Mouse (Mus musculus): Measurements from ENCODE around the gene Dnase1l3.

Dnase1l3 gene

GRCm38 (mm10) chr14:7938809-7939784, 55.3 kb downstream of the Dnase1l3 start:
- DNase-seq (ENCODE audit: extremely low read depth, low read depth, low spot score): no peak

DNA sequence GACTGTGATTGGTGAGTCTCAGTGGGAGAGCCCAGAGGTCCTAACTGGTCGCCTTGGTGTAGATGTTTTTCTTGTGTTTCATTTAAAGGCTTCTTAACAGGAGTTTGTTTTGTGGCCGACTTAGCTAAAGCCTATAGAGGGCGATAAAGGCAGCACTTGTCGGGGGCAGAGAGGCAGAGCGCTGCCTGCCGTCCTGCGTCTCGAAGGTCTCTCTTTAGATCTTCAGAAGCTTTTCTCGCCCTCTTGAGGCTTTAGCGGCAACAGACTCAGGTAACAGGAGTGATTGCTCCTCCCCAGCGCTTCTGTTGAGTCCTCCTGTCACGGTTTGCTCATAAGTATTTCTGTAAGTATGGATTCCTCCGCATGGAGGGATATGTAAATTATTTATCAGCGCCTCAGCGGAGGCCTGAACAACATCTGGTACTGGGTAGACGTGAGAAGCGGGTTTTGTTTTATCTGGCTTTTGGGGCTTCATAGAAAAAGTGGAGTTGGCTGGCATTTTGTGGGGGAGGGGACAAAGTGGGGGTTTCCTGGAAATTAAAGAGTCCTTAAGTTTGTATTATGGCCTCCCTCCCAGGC, 57.2 kb downstream of the Dnase1l3 start:
- no peak for DNase-seq (ENCODE audit: extremely low read depth, low read depth, low spot score)

DNA sequence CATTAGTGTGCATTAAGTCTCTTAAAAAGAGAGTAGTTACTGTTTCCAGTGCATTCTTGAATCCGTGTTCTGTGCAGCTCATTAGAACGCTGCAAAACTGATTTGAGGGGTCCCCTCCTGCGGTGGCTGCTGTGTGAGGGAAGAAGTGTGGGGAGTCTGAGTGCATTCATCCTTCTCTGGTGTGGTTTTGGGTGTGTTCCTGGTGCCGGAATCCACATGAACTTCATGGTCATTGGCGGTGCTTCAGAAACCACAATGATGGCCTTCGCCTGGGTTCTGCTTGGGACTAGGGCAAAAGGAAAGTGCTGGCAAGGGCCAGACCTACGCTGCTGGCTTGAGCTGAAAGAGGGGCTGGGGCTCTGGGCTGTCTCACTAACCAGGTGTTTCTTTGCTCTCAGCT, 60.2 kb downstream of the Dnase1l3 start:
- no peak for DNase-seq (ENCODE audit: extremely low read depth, low read depth, low spot score)

DNA sequence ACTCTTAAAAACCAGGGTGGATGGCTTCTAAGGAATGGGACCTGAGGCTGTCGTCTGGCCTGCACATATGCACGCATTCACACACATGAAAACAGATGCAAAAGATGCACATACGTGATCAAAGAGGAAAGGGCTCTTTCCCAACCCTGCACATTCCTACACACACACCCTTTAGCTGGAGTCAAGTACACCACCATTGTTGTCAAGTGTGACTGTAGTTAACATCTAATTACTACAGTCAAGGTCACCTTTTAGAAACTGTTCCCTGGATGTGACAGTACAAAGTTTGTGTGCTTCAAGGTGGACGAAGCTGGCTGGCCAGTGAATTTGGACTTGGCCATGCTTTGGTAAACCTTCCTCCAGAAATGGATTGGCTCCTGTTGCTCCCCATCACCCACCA, 62.2 kb downstream of the Dnase1l3 start:
- DNase-seq (ENCODE audit: extremely low read depth, low read depth, low spot score): no peak

DNA sequence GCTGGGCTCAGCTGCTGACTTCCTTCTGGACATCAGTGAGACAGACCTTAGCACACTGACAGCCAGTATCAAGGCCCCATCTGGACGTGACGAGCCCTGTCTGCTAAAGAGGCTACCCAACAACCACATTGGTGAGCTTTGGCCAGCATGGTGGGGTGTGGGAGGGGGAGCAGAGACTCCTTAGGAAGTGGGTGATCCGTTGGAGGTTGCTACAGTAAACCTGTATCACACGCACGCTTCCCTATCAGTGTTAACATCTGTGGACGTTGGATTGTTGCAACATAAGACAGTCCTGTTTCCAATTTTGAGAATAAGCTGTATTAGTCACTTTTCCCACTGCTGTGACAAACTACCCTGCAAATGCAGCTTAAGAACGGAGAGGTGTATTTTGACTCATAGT, 65.3 kb downstream of the Dnase1l3 start:
- DNase-seq (ENCODE audit: extremely low read depth, low read depth, low spot score): no peak

DNA sequence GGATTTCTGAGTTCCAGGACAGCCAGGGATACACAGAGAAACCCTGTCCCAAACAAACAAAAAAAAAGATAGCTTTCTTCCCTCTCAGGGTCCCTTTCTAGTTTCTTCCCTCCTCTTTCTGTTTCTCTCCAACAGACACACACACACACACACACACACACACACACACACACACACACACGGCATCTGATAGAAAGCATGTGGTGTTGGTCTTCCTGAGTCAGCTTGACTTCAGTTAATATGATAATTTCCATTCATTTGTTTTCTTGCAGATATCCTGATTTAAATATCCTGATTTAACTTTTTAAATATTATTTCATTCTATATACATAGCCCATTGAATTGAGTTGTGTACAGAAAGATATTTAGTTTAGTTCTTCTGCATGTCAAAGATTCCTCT, 66.0 kb downstream of the Dnase1l3 start:
- no peak for DNase-seq (ENCODE audit: extremely low read depth, low read depth, low spot score)

DNA sequence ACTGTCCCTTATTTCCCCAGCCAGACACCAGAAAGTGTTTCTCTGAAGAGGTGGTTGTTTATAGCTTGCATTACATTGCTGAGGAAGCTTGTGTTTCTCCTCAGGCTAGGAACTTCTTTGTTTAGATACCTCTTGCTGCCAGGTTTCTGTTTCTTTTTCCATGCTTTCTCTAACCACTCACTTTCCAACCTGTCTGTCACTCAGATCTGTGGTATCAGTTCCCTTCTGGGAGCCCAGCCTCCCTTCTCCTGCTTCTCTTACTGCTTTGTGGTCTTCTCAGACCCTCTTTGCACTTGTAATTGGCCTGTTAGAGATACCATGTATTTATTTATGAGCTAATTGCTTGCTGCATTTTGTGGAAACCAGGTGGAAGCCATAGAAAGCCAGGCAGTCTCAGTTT, 70.7 kb downstream of the Dnase1l3 start:
- DNase-seq (ENCODE audit: extremely low read depth, low read depth, low spot score): no peak

- DNase-seq (ENCODE audit: extremely low read depth, low read depth, low spot score): no peak
Observed at GRCm38 (mm10) chr14:7921459-7921858, 72.9 kb downstream of the Dnase1l3 start.

DNA sequence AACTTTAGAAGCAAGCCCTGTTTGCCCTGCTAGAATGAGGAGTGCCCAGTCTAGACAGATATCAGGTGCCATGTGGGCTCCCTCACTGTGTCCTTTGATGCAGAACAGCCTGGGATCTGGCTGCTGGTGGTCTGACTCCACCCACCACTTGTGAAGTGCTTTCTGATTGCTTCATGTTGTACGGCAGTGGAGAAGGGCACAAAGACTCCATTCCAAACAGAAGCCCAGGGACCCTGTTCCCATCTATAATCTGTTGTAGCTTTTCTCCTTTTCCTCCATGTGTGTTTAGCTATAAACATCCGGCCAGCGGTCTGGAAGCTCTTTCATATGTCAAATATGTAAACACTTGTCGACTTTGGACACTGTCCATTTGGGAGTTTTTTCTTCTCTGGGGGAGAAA, 74.5 kb downstream of the Dnase1l3 start:
- no peak for DNase-seq (ENCODE audit: extremely low read depth, low read depth, low spot score)

GRCm38 (mm10) chr14:7919309-7919708, 75.1 kb downstream of the Dnase1l3 start:
- no peak for DNase-seq (ENCODE audit: extremely low read depth, low read depth, low spot score)

DNA sequence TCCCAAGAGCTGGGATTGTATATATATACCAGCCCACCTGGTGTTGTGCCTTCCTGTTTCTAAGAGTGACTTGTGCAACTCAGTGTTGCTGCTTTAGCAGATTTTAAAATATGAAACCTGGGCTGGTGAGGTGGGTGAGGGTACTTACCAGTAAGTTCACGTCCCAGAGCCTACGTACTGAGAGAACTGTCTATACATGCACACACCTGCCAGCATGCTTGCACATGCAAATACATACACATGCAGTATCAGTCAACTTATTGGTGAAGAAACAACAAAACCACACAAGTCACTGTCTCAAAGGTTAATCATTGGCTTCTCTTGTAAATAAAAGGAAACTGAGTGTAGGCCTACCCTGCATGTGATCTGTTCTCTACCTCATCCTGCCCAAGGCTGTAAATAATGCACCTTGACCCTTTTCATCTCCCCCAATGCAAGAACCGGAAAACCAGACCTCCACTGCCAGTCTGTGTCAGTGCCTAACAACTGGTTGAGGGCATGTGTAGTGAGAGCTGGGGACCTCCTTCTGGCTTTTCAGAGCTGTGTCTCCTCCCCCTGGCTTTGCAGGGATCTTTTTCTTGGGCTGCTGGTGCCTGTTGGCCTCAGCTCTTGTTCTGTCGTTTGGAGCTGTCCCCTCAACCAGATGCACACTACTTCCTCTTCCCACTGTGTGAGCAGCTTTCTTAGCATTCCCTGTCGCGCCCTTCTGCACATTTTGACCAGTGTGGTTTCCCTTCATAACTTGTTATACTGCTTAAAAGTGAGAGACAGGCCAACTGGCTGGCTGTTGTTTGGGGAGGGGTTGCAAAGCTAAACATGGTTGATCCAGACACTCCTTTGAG, 76.0 kb downstream of the Dnase1l3 start:
- DNase-seq (ENCODE audit: extremely low read depth, low read depth, low spot score): no peak

Data from fat pad, adult 2 months (tissue).